Mouse (Mus musculus) neutrophil, adult 59 days (primary cell): ENCODE measurements around the gene Prss47. TPM values are rescaled to one million over a fixed set of nuclear protein-coding genes. Genes with fewer than 3 reads are reported as not detected.

ENCODE experiments used
- total RNA-seq, 2 experiments: library from RNA; stranded (reverse); gene quantifications; 1 replicate in 1 of 2; 2 replicates in 1 of 2; pipeline ENCODE4 v1.2.4; 2023

Prss47 gene
- total RNA-seq: not detected

GRCm38 (mm10) chr13:65052660-65053059 is at the start of gene Prss47:
Prss47 (minus strand) TSS chr13:65052760.

GRCm38 (mm10) chr13:65032758-65033157 is 19.8 kb downstream of the Prss47 start, which contains the start of gene Spata31d1c:
Spata31d1c (plus strand) TSS chr13:65033058.

Other genes starting within 250 kb of the Prss47 start
- not detected for gene Cntnap3, start 148.8 kb downstream of the Prss47 start, total RNA-seq
- gene Spata31, start 135.4 kb downstream of the Prss47 start, total RNA-seq: not detected
- gene Spata31d1c, start 19.7 kb downstream of the Prss47 start, total RNA-seq: not detected
- gene Mfsd14b, start 60.2 kb upstream of the Prss47 start, total RNA-seq: 100 to 1,000 TPM; 188 TPM
- not detected for gene Olfr465-ps1, start 85.3 kb upstream of the Prss47 start, total RNA-seq
- not detected for gene Olfr466, start 97.5 kb upstream of the Prss47 start, total RNA-seq
- not detected for gene Nlrp4f, start 153.2 kb upstream of the Prss47 start, total RNA-seq
- not detected for gene Gm10775, start 206.8 kb upstream of the Prss47 start, total RNA-seq
- 10 to 100 TPM; 12.0 to 15.2 TPM for gene Zfp369, start 226.1 kb upstream of the Prss47 start, total RNA-seq